Mouse (Mus musculus): ENCODE results near the gene Fgfr2. TPM values are rescaled to one million over a fixed set of nuclear protein-coding genes. Genes with fewer than 3 reads are reported as not detected.

The Fgfr2 gene
- total RNA-seq, 2 experiments from 2014 or later: 0.26 to 0.51 TPM

GRCm38 (mm10) chr7:131878846-131879245, 1244.3 kb downstream of the Fgfr2 start:
- ATAC-seq (ENCODE audit: poor library complexity, severe bottlenecking): no peak

GRCm38 (mm10) chr7:131861157-131861556, 1262.0 kb downstream of the Fgfr2 start:
- no peak for ATAC-seq (ENCODE audit: poor library complexity, severe bottlenecking)

GRCm38 (mm10) chr7:131855641-131856040, 1267.5 kb downstream of the Fgfr2 start:
- ATAC-seq (ENCODE audit: poor library complexity, severe bottlenecking): no peak

GRCm38 (mm10) chr7:131850579-131850978, 1272.6 kb downstream of the Fgfr2 start:
- no peak for ATAC-seq (ENCODE audit: poor library complexity, severe bottlenecking)

- ATAC-seq (ENCODE audit: poor library complexity, severe bottlenecking): no peak
Measured at GRCm38 (mm10) chr7:131846066-131846905, 1276.9 kb downstream of the Fgfr2 start.

GRCm38 (mm10) chr7:131830261-131830660, 1292.9 kb downstream of the Fgfr2 start:
- ATAC-seq (ENCODE audit: poor library complexity, severe bottlenecking): no peak

- ATAC-seq (ENCODE audit: poor library complexity, severe bottlenecking): no peak
Measured at GRCm38 (mm10) chr7:131826811-131827210, 1296.3 kb downstream of the Fgfr2 start.

- ATAC-seq (ENCODE audit: poor library complexity, severe bottlenecking): no peak
Measured at GRCm38 (mm10) chr7:131817976-131818375, 1305.2 kb downstream of the Fgfr2 start.

GRCm38 (mm10) chr7:131816641-131817040, 1306.5 kb downstream of the Fgfr2 start:
- no peak for ATAC-seq (ENCODE audit: poor library complexity, severe bottlenecking)

- ATAC-seq (ENCODE audit: poor library complexity, severe bottlenecking): no peak
Measured at GRCm38 (mm10) chr7:131812116-131812515, 1311.0 kb downstream of the Fgfr2 start.

- ATAC-seq (ENCODE audit: poor library complexity, severe bottlenecking): no peak
Measured at GRCm38 (mm10) chr7:131810916-131811315, 1312.2 kb downstream of the Fgfr2 start.

GRCm38 (mm10) chr7:131809584-131810181, 1313.5 kb downstream of the Fgfr2 start:
- no peak for ATAC-seq (ENCODE audit: poor library complexity, severe bottlenecking)

- no peak for ATAC-seq (ENCODE audit: poor library complexity, severe bottlenecking)
Measured at GRCm38 (mm10) chr7:131807257-131807656, 1315.9 kb downstream of the Fgfr2 start.

- no peak for ATAC-seq (ENCODE audit: poor library complexity, severe bottlenecking)
Measured at GRCm38 (mm10) chr7:131805525-131806202, 1317.5 kb downstream of the Fgfr2 start.

- no peak for ATAC-seq (ENCODE audit: poor library complexity, severe bottlenecking)
Measured at GRCm38 (mm10) chr7:131800416-131801045, 1322.6 kb downstream of the Fgfr2 start.

- ATAC-seq (ENCODE audit: poor library complexity, severe bottlenecking): no peak
Measured at GRCm38 (mm10) chr7:131797161-131797560, 1326.0 kb downstream of the Fgfr2 start.

- ATAC-seq (ENCODE audit: poor library complexity, severe bottlenecking): no peak
Measured at GRCm38 (mm10) chr7:131788595-131789206, 1334.4 kb downstream of the Fgfr2 start.

- ATAC-seq (ENCODE audit: poor library complexity, severe bottlenecking): no peak
Measured at GRCm38 (mm10) chr7:131785721-131786120, 1337.4 kb downstream of the Fgfr2 start.

GRCm38 (mm10) chr7:131778271-131778985, 1344.7 kb downstream of the Fgfr2 start:
- ATAC-seq (ENCODE audit: poor library complexity, severe bottlenecking): no peak
